Mouse (Mus musculus) liver, postnatal 0 days (tissue): ENCODE measurements around the gene Tmem82. TPM values are rescaled to one million over a fixed set of nuclear protein-coding genes. Genes with fewer than 3 reads are reported as not detected.

ENCODE experiments used
- ATAC-seq: fragments of 200-750 bp; cut with Nextera tagmentation; 2 replicates; pipeline ENCODE4 v1.8.0; 2017; ENCODE audit warnings: mild to moderate bottlenecking, moderate library complexity
- DNase-seq: peaks from one replicate; pipeline ENCODE4 v3.0.0-alpha.2; 2016
- H3K27ac ChIP-seq: fragments of 300-500 bp; sonication (generic); 2 replicates; pipeline ENCODE4 v1.5.1; 2014; ENCODE audit warnings: antibody characterized with exemption, moderate library complexity, mild to moderate bottlenecking, low read depth
- H3K27me3 ChIP-seq: fragments of 300-500 bp; sonication (generic); 2 replicates; pipeline ENCODE4 v1.6.1; 2014; ENCODE audit warnings: low read length, control low read depth, mixed read lengths; ENCODE audit not compliant: insufficient read depth
- H3K36me3 ChIP-seq: fragments of 300-500 bp; sonication (generic); replicated peaks from 2 replicates; pipeline ENCODE4 v1.6.1; 2014; ENCODE audit warnings: mild to moderate bottlenecking, control low read depth, low read length, moderate library complexity, mixed read lengths; ENCODE audit not compliant: insufficient read depth
- H3K4me1 ChIP-seq: fragments of 300-500 bp; sonication (generic); 2 replicates; pipeline ENCODE4 v1.6.1; 2014; ENCODE audit warnings: antibody characterized with exemption, mild to moderate bottlenecking, control low read depth; ENCODE audit not compliant: insufficient read depth
- H3K4me2 ChIP-seq: fragments of 300-500 bp; sonication (generic); 2 replicates; pipeline ENCODE4 v1.6.1; 2014; ENCODE audit warnings: low read depth, mild to moderate bottlenecking, low read length, moderate library complexity, mixed read lengths
- H3K4me3 ChIP-seq: fragments of 300-500 bp; sonication (generic); 2 replicates; pipeline ENCODE4 v1.5.1; 2014; ENCODE audit warnings: low read depth, low read length
- H3K9ac ChIP-seq: fragments of 300-500 bp; sonication (generic); replicated peaks from 2 replicates; pipeline ENCODE4 v1.6.1; 2014; ENCODE audit warnings: mild to moderate bottlenecking, moderate library complexity
- H3K9me3 ChIP-seq: fragments of 300-500 bp; sonication (generic); 2 replicates; pipeline ENCODE4 v1.6.1; 2016; ENCODE audit warnings: mild to moderate bottlenecking, control low read depth, low read length, mixed read lengths
- CTCF ChIP-seq: sonication (generic); IDR thresholded peaks from 2 replicates; pipeline ENCODE4 v1.5.1; 2016; ENCODE audit warnings: antibody characterized with exemption, low read depth
- EP300 ChIP-seq: IDR thresholded peaks from 2 replicates; pipeline ENCODE4 v1.6.1; 2016; ENCODE audit warnings: antibody characterized with exemption, low read depth, mild to moderate bottlenecking
- WGBS: fragments of 180-500 bp; shearing (Covaris S2); extraction: QIAGEN DNeasy Blood & Tissue Kit; methylation state at CpG from one replicate; pipeline ENCODE4 v1.1.7; 2014; ENCODE audit not compliant: insufficient replicate concordance; 5-methylcytosine and 5-hydroxymethylcytosine counted together
- polyA plus RNA-seq: library from polyadenylated mRNA; unstranded; fragments of >200 nt; fragmentation: Nextera tagmentation; extraction: Ambion mirVana; gene quantifications from 2 replicates; pipeline ENCODE4 v1.2.1, GENCODE M21; 2015

Gene Tmem82
- polyA plus RNA-seq: 17.3 and 17.8 TPM in 2 replicates

- TF ChIP-seq EP300: no peak
- TF ChIP-seq CTCF: peak; percentile 80
These were observed at the start of gene Tmem82 for GRCm38 (mm10) chr4:141618565-141619243. TSS of gene Tmem82 (minus strand) at chr4:141618633.

GRCm38 (mm10) chr4:141664799-141665198, 46.4 kb upstream of the Tmem82 start, which contains the start of gene Plekhm2:
TSS of gene Plekhm2 (minus strand) at chr4:141664899.
- H3K4me2 ChIP-seq: peak within 1 kb of the TSS; percentile 90
- 66% methylated on average over 8 of the region's 8 CpGs for WGBS
- H3K27me3 ChIP-seq: no peaks in the 10 kb centered on the region
- H3K36me3 ChIP-seq: no peaks in the 10 kb centered on the region
- peak within 1 kb of the TSS; percentile 90 for H3K9ac ChIP-seq
- peak within 1 kb of the TSS; percentile 85 for H3K4me3 ChIP-seq
- H3K27ac ChIP-seq: peak within 1 kb of the TSS; percentile 81
- H3K4me1 ChIP-seq: peaks cover 13% of the 10 kb centered on the region
- no peak for TF ChIP-seq CTCF
- no peak for TF ChIP-seq EP300
- no peak for ATAC-seq
- DNase-seq: no peak
- no peaks in the 10 kb centered on the region for H3K9me3 ChIP-seq

More at GRCm38 (mm10) chr4:141618565-141619243, at the start of gene Tmem82:
- Histone ChIP-seq H3K27me3 (no peaks in the 10 kb centered on the region), H3K9me3 (no peaks in the 10 kb centered on the region), H3K4me2 (peak within 1 kb of the TSS; percentile 74), H3K4me1 (peaks cover 21% of the 10 kb centered on the region), H3K9ac (peak within 1 kb of the TSS; percentile 76), H3K36me3 (no peaks in the 10 kb centered on the region; the same call in 1 of the 2 replicates), H3K27ac (peak within 1 kb of the TSS; percentile 84), H3K4me3 (peak within 1 kb of the TSS; percentile 59)
- WGBS: 20% methylated on average over 19 of the region's 20 CpGs
- ATAC-seq: peak; percentile 13; the same call in 1 of the 2 replicates
- DNase-seq: peak; percentile 69

DNA sequence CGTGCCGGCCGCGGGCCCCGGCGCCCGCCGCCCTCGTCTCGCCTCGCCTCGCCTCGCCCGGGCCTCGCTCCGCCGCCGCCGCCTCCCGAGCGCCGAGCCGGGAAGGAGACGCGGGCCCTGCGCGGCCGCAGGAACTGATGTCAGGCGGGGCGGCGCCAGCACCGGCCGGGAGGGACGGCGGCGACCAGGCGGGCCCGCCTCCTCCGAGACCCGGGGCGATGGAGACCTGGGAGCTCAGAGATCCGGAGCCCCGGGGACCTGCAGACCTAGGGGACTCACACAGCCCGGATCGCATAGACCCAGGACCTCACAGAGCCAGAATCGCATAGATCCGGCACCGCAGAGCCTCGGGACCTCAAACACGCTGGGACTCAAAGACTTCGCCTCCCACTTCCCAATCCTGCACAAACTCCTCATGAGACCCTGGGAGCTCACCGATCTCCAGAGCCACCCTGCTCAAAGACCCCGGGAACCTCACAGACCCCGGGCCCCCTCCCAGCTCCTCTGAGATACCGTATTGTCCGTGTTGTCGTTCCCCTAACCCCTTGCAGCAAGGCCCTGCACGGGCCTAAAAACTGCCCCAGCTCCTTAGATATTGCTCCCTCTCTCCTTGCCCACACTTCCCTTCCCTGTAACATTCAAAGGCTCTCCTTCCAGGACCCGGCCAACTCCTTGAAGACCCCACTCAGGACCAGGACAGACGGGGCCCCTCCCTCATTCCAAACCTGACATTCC, 45.7 kb upstream of the Tmem82 start:
- DNase-seq (peak; percentile 80), ATAC-seq (peak; percentile 84)
- WGBS: 3% methylated on average over 39 of the region's 60 CpGs

DNA sequence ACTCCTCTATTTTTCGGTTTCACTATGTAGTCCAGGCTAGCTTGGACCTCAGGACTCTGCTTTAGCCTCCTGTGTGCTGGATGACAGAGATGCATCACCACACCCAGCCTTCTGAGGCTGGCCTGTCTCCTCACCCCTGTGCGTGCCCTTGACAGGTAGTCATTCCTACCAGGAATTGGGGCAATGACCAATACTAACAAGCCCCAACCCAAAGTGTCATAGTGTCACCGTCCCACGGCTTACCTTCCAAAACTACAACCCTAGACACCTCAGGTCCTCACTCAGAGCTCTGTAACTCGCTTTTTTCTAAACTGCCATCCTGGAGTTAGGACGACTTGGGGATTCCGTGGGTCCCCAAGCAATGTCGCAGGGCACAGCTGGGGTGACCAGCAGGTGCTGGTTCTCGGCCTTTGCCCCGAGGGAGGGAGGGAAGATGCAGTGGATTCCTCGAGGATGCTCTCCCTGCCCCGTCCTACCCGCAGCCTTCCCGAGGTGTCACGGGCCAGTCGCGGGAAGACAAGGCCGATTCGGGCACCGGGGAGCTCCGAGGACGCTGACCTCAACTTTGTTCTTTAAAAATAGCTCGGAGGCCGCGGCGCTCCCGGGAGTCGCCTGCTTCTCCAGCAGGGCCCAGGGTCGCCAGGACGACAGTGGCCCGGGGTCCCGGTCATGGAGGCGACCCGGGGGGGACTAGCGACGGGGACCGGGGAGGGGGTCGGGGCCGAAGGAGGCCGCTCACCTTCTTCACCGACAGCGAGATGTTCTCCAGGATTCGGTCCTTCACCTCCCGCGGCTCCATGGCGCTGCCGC, 44.9 kb upstream of the Tmem82 start:
- H3K4me2 ChIP-seq: peak overlapping the region; percentile 90
- H3K27ac ChIP-seq: peak overlapping the region; percentile 81
- no peaks in the 10 kb centered on the region for H3K9me3 ChIP-seq
- 4% methylated on average over 44 of the region's 47 CpGs for WGBS
- DNase-seq: peak; percentile 47
- H3K36me3 ChIP-seq: no peaks in the 10 kb centered on the region
- ATAC-seq: peak; percentile 46
- peaks cover 13% of the 10 kb centered on the region for H3K4me1 ChIP-seq
- H3K27me3 ChIP-seq: no peaks in the 10 kb centered on the region
- H3K9ac ChIP-seq: peak overlapping the region; percentile 90
- H3K4me3 ChIP-seq: peak overlapping the region; percentile 85
- TF ChIP-seq CTCF (no peak), EP300 (no peak)

More for the DNA sequence above, 45.7 kb upstream of the Tmem82 start:
- no peak for TF ChIP-seq CTCF
- TF ChIP-seq EP300: no peak
- peak overlapping the region; percentile 90 for H3K9ac ChIP-seq
- H3K4me1 ChIP-seq: peaks cover 13% of the 10 kb centered on the region
- no peaks in the 10 kb centered on the region for H3K27me3 ChIP-seq
- no peaks in the 10 kb centered on the region for H3K9me3 ChIP-seq
- H3K4me2 ChIP-seq: peak overlapping the region; percentile 90
- H3K4me3 ChIP-seq: peak overlapping the region; percentile 85
- H3K27ac ChIP-seq: peak overlapping the region; percentile 81
- H3K36me3 ChIP-seq: no peaks in the 10 kb centered on the region

- ATAC-seq: no peak
These were observed 42.5 kb upstream of the Tmem82 start for GRCm38 (mm10) chr4:141660884-141661283.

More at GRCm38 (mm10) chr4:141660884-141661283, 42.5 kb upstream of the Tmem82 start:
- DNase-seq: no peak
- no peaks in the 10 kb centered on the region for H3K36me3 ChIP-seq
- no peak overlapping the region for H3K27ac ChIP-seq
- no peak overlapping the region for H3K4me3 ChIP-seq
- no peak overlapping the region for H3K9ac ChIP-seq
- no peak overlapping the region for H3K4me2 ChIP-seq
- TF ChIP-seq CTCF (no peak), EP300 (no peak)
- H3K9me3 ChIP-seq: no peaks in the 10 kb centered on the region
- 85% methylated on average over 11 of the region's 11 CpGs for WGBS
- peaks cover 25% of the 10 kb centered on the region for H3K4me1 ChIP-seq
- no peaks in the 10 kb centered on the region for H3K27me3 ChIP-seq
